Comparison of ENCODE assay signal across 20 mouse cellular contexts in the genomic region with DNA sequence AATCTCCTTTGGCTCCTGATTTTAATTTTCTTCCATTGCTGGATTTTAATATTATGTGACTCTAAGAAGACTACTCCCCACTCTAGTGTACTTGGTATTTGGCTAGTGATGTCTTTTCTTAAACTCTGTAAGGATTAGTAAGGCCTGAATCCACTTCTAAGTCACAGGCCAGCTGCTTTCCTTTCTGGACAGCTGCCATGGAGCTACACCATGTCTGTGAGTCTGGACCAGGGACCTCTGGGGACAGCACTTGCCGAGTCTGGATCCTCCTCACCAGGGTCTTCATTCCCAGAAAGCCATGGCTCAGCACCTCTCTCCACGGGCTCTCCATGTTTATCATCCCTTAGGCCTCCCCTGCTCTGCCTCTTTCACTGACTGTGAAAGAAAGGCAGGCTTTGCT. TPM values are rescaled to one million over a fixed set of nuclear protein-coding genes. Genes with fewer than 3 reads are reported as not detected.
DNase-seq lines count a peak whose midpoint lies in the region; ATAC-seq lines count a peak whose summit lies in the region.
"Had no signal": no experiment of that assay in that cellular context is flagged by ENCODE, and none has a peak within 500 bp of the region (broad histone marks: within the 10 kb centered on the region; RNA-seq: fewer than 3 reads in every experiment).

No protein-coding gene starts in this region.

- no peak overlapping the region for H3K9ac ChIP-seq in midbrain, embryonic 14.5 days (replicated peaks; ENCODE audit: low read length)
- H3K9ac ChIP-seq: hindbrain, embryonic 12.5 days; limb, embryonic 13.5 days; liver, embryonic 15.5 days had no signal

- H3K4me1 ChIP-seq in midbrain, embryonic 14.5 days (ENCODE audit: control insufficient read depth, insufficient read depth, low read length) = no peaks in the 10 kb centered on the region
- no peaks in the 10 kb centered on the region for H3K4me1 ChIP-seq in midbrain, embryonic 10.5 days
- H3K4me1 ChIP-seq: forebrain, embryonic 10.5 days; hindbrain, embryonic 12.5 days; limb, embryonic 13.5 days; liver, embryonic 15.5 days had no signal

- no peak overlapping the region for H3K27ac ChIP-seq in midbrain, embryonic 14.5 days (replicated peaks; ENCODE audit: low read depth, low read length)
- no peak overlapping the region for H3K27ac ChIP-seq in midbrain, embryonic 10.5 days (replicated peaks)
- H3K27ac ChIP-seq: forebrain, embryonic 10.5 days; hindbrain, embryonic 12.5 days; kidney, postnatal 0 days; layer of hippocampus, adult 2 months; limb, embryonic 13.5 days; liver, embryonic 15.5 days; macrophage had no signal

- 40% methylated on average over 2 of the region's 2 CpGs for WGBS in midbrain, embryonic 14.5 days
- 59% methylated on average over 2 of the region's 2 CpGs for WGBS in midbrain, embryonic 10.5 days

- no peaks in the 10 kb centered on the region for H3K36me3 ChIP-seq in midbrain, embryonic 14.5 days (ENCODE audit: control insufficient read depth, insufficient read depth, low read length)
- no peaks in the 10 kb centered on the region for H3K36me3 ChIP-seq in midbrain, embryonic 10.5 days
- H3K36me3 ChIP-seq: forebrain, embryonic 10.5 days; hindbrain, embryonic 12.5 days; limb, embryonic 13.5 days; liver, embryonic 15.5 days had no signal

- no peak overlapping the region for H3K4me2 ChIP-seq in midbrain, embryonic 14.5 days (ENCODE audit: low read length)
- H3K4me2 ChIP-seq: heart, embryonic 11.5 days; hindbrain, embryonic 12.5 days; limb, embryonic 13.5 days; liver, embryonic 15.5 days had no signal

- H3K4me3 ChIP-seq in midbrain, embryonic 14.5 days (replicated peaks; ENCODE audit: low read depth, low read length) = no peak overlapping the region
- no peak overlapping the region for H3K4me3 ChIP-seq in midbrain, embryonic 10.5 days
- H3K4me3 ChIP-seq: forebrain, embryonic 10.5 days; hindbrain, embryonic 12.5 days; layer of hippocampus, adult 2 months; limb, embryonic 13.5 days; liver, embryonic 15.5 days had no signal

- peak; percentile 13 for DNase-seq in gastrocnemius, postnatal 14 days
- no peak for DNase-seq in gastrocnemius, adult 8-10 months (ENCODE audit: low spot score in 2 of 2)
- DNase-seq in kidney, postnatal 10 days = peak; percentile 47
- DNase-seq in kidney, adult 18-20 months = no peak
- DNase-seq in midbrain, embryonic 14.5 days = peak; percentile 43
- DNase-seq in midbrain, embryonic 10.5 days (ENCODE audit: low spot score) = no peak
- DNase-seq in urinary bladder, adult 18-20 months (ENCODE audit: low spot score in 2 of 2) = no peak
- DNase-seq: adrenal gland, adult 8-10 months; cerebellum, adult 8-10 months; right cerebral cortex, postnatal 25 days; spleen, adult 18-20 months had no signal

- intact Hi-C loops in gastrocnemius, postnatal 14 days (cut with DNase I; ENCODE audit: low total_unique reads) = loop anchor here (10.0 kb wide), 1 partner anchor 115 kb away; no protein-coding TSS in a partner anchor

- ATAC-seq in midbrain, embryonic 14.5 days (ENCODE audit: low FRiP score, low TSS enrichment) = no peak
- ATAC-seq: inflammation-experienced regulatory T-cells, adult 6 months had no signal

- H3K9me3 ChIP-seq in midbrain, embryonic 14.5 days (ENCODE audit: control insufficient read depth, low read length) = no peaks in the 10 kb centered on the region
- H3K9me3 ChIP-seq in midbrain, embryonic 10.5 days (replicated peaks) = no peaks in the 10 kb centered on the region
- H3K9me3 ChIP-seq: forebrain, embryonic 10.5 days; hindbrain, embryonic 12.5 days; limb, embryonic 13.5 days; liver, embryonic 15.5 days had no signal

- no peaks in the 10 kb centered on the region for H3K27me3 ChIP-seq in midbrain, embryonic 14.5 days (ENCODE audit: control insufficient read depth, insufficient read depth, low read length)
- H3K27me3 ChIP-seq in midbrain, embryonic 10.5 days (ENCODE audit: low read depth, poor library complexity, severe bottlenecking) = 0 out of 2 replicates have a peak, but pooled peaks cover 6% of the 10 kb centered on the region
- H3K27me3 ChIP-seq: hindbrain, embryonic 12.5 days; liver, embryonic 15.5 days had no signal

RNA-seq across cellular contexts. Expression of a gene that starts 42.2 kb away (rescaled TPM):
- 10 to 100 TPM; 15.3 to 15.6 TPM for total RNA-seq in gastrocnemius, postnatal 14 days (2021)
- total RNA-seq in gastrocnemius, adult 8-10 months (2022) = 10 to 100 TPM; 21.9 to 25.0 (median 23.5) TPM
- 41.4 and 42.8 TPM in 2 replicates for polyA plus RNA-seq in midbrain, embryonic 14.5 days (2014; fragmentation: Nextera tagmentation; extraction: Ambion mirVana)
- polyA plus RNA-seq in midbrain, embryonic 10.5 days (2016; fragmentation: Nextera tagmentation; extraction: Ambion mirVana) = 42.5 and 49.4 TPM in 2 replicates

Comparison
In these comparisons a context has a peak if more than half of its experiments do, and no peak if none do; other contexts are left out.
1. DNase-seq: peak in gastrocnemius, postnatal 14 days (single experiment), kidney, postnatal 10 days (single experiment) and midbrain, embryonic 14.5 days (single experiment); none in gastrocnemius, adult 8-10 months (0 of 2), kidney, adult 18-20 months (single experiment), midbrain, embryonic 10.5 days (single experiment) and urinary bladder, adult 18-20 months (0 of 2).